Mouse (Mus musculus): ENCODE measurements around the gene Slc25a22. TPM values are rescaled to one million over a fixed set of nuclear protein-coding genes. Genes with fewer than 3 reads are reported as not detected.
A peak's percentile ranks its signal among the peaks of the same experiment; 100 is the strongest.

Gene Slc25a22
- total and polyA plus RNA-seq, 2 experiments from 2014 or later = 132 to 141 TPM

- 76% methylated on average over 6 of the region's 6 CpGs for WGBS
- Histone ChIP-seq H3K4me1 (ENCODE audit: insufficient read depth) (0 out of 2 replicates have a peak, but pooled peaks cover 4% of the 10 kb centered on the region), H3K27me3 (ENCODE audit: insufficient read depth, low read length) (no peaks in the 10 kb centered on the region; the same call in 1 of the 2 replicates), H3K4me2 (ENCODE audit: low read depth) (peak overlapping the region; percentile 94), H3K9ac (no peak overlapping the region), H3K27ac (ENCODE audit: low read depth, low read length) (no peak overlapping the region), H3K4me3 (ENCODE audit: low read depth, low read length) (peak overlapping the region; percentile 60; the same call in 1 of the 2 replicates), H3K9me3 (ENCODE audit: low read length) (no peaks in the 10 kb centered on the region), H3K36me3 (ENCODE audit: insufficient read depth) (no peaks in the 10 kb centered on the region)
- ATAC-seq (no peak), DNase-seq (no peak)
- no peak for TF ChIP-seq CTCF (IDR thresholded peaks at IDR 0.05; ENCODE audit: low read depth)
These were observed 45.5 kb upstream of the Slc25a22 start for GRCm38 (mm10) chr7:141483114-141483653.

- Histone ChIP-seq H3K27ac (ENCODE audit: low read depth, low read length) (peak overlapping the region; percentile 59; the same call in 1 of the 2 replicates), H3K4me2 (ENCODE audit: low read depth) (peak overlapping the region; percentile 94), H3K36me3 (ENCODE audit: insufficient read depth) (no peaks in the 10 kb centered on the region), H3K9ac (peak overlapping the region; percentile 72), H3K27me3 (ENCODE audit: insufficient read depth, low read length) (no peaks in the 10 kb centered on the region; the same call in 1 of the 2 replicates), H3K9me3 (ENCODE audit: low read length) (no peaks in the 10 kb centered on the region), H3K4me3 (ENCODE audit: low read depth, low read length) (peak overlapping the region; percentile 60), H3K4me1 (ENCODE audit: insufficient read depth) (0 out of 2 replicates have a peak, but pooled peaks cover 4% of the 10 kb centered on the region)
- no peak; the same call in none of the 2 replicates for ATAC-seq
- no peak for DNase-seq
- WGBS = 6% methylated on average over 11 of the region's 11 CpGs
- no peak for TF ChIP-seq CTCF (IDR thresholded peaks at IDR 0.05; ENCODE audit: low read depth)
These were observed 44.9 kb upstream of the Slc25a22 start for GRCm38 (mm10) chr7:141482531-141483024.

DNA sequence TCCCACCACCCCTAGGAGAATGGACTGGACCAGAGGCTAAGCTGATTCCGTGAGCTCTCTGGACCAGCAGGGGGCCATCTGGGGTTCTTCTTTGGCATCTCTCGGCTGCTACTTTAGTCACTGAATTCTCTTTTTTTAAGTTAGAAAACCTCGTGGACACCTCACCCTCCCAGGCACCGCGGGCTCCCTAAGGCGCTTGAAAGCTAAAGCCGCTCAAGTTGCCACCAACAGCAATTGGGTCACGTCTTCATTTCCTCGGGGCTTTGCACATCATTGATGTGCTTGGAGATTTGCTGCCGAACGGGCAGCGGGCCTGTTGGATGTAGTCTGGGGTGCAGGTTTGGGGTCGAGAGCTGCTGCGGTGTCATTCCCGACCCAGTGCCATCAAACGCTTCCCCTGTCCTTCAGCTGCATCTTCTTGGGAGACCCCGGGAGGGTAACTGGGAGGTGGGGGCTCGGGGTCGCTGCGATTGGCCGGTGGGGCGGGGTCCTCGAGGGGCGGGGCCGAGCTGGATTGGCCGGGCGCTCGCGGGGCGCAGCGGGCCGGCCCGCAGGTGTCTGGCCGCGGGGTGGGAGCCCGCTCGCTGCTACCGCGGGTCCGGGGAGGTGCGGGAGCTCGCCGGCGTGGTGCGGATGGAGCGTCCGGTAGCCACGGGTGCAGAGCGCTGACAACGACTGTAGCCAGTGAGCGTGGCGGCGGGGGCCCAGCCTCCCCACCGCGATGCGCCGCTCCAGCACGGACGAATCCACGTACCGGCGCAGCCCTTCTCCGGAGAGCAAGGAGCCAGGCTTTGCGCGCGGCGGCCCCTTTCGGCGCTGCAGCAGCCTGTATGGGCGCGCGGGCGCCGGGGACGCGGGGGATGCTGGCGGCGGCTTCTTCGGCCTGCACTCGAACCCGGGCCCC is 44.1 kb upstream of the Slc25a22 start:
- TF ChIP-seq CTCF (IDR thresholded peaks at IDR 0.05; ENCODE audit: low read depth) = peak; percentile 40
- WGBS = 1% methylated on average over 66 of the region's 81 CpGs
- Histone ChIP-seq H3K4me2 (ENCODE audit: low read depth) (peak overlapping the region; percentile 94), H3K4me1 (ENCODE audit: insufficient read depth) (0 out of 2 replicates have a peak, but pooled peaks cover 4% of the 10 kb centered on the region), H3K36me3 (ENCODE audit: insufficient read depth) (no peaks in the 10 kb centered on the region), H3K9me3 (ENCODE audit: low read length) (no peaks in the 10 kb centered on the region), H3K9ac (peak overlapping the region; percentile 72), H3K27ac (ENCODE audit: low read depth, low read length) (peak overlapping the region; percentile 59), H3K27me3 (ENCODE audit: insufficient read depth, low read length) (no peaks in the 10 kb centered on the region; the same call in 1 of the 2 replicates), H3K4me3 (ENCODE audit: low read depth, low read length) (peak overlapping the region; percentile 60)
- ATAC-seq (peak; percentile 65), DNase-seq (peak; percentile 65)

- Histone ChIP-seq H3K27me3 (ENCODE audit: insufficient read depth, low read length) (no peaks in the 10 kb centered on the region; the same call in 1 of the 2 replicates), H3K4me3 (ENCODE audit: low read depth, low read length) (peak overlapping the region; percentile 60), H3K9ac (no peak overlapping the region), H3K27ac (ENCODE audit: low read depth, low read length) (peak overlapping the region; percentile 54), H3K36me3 (ENCODE audit: insufficient read depth) (no peaks in the 10 kb centered on the region), H3K9me3 (ENCODE audit: low read length) (no peaks in the 10 kb centered on the region), H3K4me2 (ENCODE audit: low read depth) (peak overlapping the region; percentile 94), H3K4me1 (ENCODE audit: insufficient read depth) (0 out of 2 replicates have a peak, but pooled peaks cover 4% of the 10 kb centered on the region)
- DNase-seq (peak; percentile 83), ATAC-seq (peak; percentile 74)
- 10% methylated on average over 10 of the region's 10 CpGs for WGBS
- peak; percentile 93 for TF ChIP-seq CTCF (IDR thresholded peaks at IDR 0.05; ENCODE audit: low read depth)
These were observed 43.3 kb upstream of the Slc25a22 start for GRCm38 (mm10) chr7:141480842-141481497.

- H3K27ac ChIP-seq (ENCODE audit: low read depth, low read length) = no peak overlapping the region
- H3K4me2 ChIP-seq (ENCODE audit: low read depth) = no peak overlapping the region
- 78% methylated on average over 5 of the region's 5 CpGs for WGBS
- H3K36me3 ChIP-seq (ENCODE audit: insufficient read depth) = no peaks in the 10 kb centered on the region
- H3K9me3 ChIP-seq (ENCODE audit: low read length) = no peaks in the 10 kb centered on the region
- H3K27me3 ChIP-seq (ENCODE audit: insufficient read depth, low read length) = no peaks in the 10 kb centered on the region; the same call in 1 of the 2 replicates
- no peak overlapping the region for H3K4me3 ChIP-seq (ENCODE audit: low read depth, low read length)
- no peak for TF ChIP-seq CTCF (IDR thresholded peaks at IDR 0.05; ENCODE audit: low read depth)
- DNase-seq = no peak
- ATAC-seq = no peak
- peaks cover 13% of the 10 kb centered on the region for H3K4me1 ChIP-seq (ENCODE audit: insufficient read depth)
- H3K9ac ChIP-seq = no peak overlapping the region
These were observed 40.6 kb upstream of the Slc25a22 start for GRCm38 (mm10) chr7:141478270-141478748.

DNA sequence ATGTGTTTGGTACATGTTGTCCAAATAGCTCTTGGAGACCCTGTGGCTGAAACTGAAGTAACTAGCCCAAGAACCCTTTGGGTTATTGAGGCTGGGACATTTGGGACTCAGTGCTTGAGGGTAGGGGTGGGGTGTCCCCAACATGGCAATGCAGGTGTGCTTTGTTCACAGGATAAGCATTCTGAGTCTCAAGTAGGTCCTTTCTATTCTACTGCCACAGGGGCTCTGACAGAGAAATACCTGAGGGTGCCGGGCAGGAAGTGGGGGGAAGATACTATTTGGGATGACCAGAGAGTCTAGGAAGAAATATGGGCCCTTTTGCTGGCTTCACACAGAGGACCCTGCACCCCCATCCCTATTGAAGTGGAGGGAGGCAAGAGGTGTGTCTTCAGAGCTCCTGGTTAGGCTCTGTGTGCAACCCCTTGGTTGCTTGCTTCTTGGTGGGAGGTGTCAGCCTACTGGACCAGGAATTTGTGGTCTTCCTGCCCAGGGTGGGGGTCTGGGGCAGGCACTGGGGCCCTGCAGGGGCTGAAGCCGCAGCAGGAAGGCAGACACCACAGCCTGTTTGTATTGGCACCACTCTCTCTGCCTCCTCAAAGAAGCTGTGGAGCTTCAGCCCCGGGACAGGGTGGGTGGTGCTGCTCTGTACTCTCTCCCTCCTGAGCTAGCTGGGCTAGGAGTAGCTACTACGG is 40.0 kb upstream of the Slc25a22 start:
- WGBS = 73% methylated on average over 4 of the region's 4 CpGs
- no peaks in the 10 kb centered on the region for H3K9me3 ChIP-seq (ENCODE audit: low read length)
- H3K9ac ChIP-seq = no peak overlapping the region
- TF ChIP-seq CTCF (IDR thresholded peaks at IDR 0.05; ENCODE audit: low read depth) = no peak
- DNase-seq (no peak), ATAC-seq (no peak)
- peaks cover 13% of the 10 kb centered on the region for H3K4me1 ChIP-seq (ENCODE audit: insufficient read depth)
- no peaks in the 10 kb centered on the region; the same call in 1 of the 2 replicates for H3K36me3 ChIP-seq (ENCODE audit: insufficient read depth)
- no peak overlapping the region for H3K4me2 ChIP-seq (ENCODE audit: low read depth)
- H3K27me3 ChIP-seq (ENCODE audit: insufficient read depth, low read length) = no peaks in the 10 kb centered on the region; the same call in 1 of the 2 replicates
- H3K27ac ChIP-seq (ENCODE audit: low read depth, low read length) = no peak overlapping the region
- no peak overlapping the region for H3K4me3 ChIP-seq (ENCODE audit: low read depth, low read length)
